Mouse (Mus musculus) ES-CJ7 (cell line): ENCODE data around the gene Parvb.

Source experiments
- DNase-seq: peaks from one replicate; pipeline ENCODE4 v3.0.0; 2011; ENCODE audit warnings: low read depth, low spot score

Gene Parvb

DNA sequence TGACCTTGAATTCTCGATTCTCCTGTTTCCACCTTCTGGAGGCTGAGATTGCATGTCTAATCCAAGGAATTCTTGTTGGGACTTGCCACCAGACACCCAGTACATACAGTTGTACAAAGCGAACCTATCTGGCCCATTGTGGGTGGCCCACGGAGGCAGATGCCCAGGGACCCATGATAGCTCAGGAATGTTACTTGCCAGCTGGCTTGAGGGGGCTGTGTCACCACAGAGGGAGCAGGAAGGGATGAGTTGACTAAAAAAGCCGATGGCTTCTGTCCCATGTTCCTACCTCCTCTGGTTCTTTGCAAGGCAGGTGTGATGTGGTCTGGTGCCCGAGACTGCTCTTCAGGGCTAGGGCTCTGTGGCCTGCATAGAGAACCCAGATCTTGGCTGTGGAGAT, 59.3 kb downstream of the Parvb start:
- no peak for DNase-seq

- DNase-seq = no peak
These were observed 61.7 kb downstream of the Parvb start for GRCm38 (mm10) chr15:84293590-84293989.

DNA sequence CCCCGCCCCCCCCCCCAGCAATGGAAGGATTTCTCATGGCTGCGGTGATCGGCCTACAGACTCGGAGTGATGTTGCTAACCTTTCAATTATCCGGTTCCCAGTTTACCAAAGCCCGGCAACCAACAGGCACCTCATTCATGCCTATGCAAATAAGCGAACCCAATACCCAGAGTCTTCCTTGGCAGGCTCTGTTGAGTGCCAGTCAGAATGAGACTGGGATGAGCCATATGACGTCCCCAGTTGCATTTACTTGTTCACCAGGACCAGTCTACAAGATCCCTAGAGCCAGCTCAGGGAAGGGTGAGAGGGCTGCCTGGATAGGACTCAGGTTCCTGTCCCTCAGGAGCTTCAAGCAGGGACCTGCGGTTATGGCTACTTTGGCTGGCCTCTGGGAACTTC, 62.5 kb downstream of the Parvb start:
- DNase-seq = no peak

GRCm38 (mm10) chr15:84295225-84295624, 63.4 kb downstream of the Parvb start:
- DNase-seq = no peak

DNA sequence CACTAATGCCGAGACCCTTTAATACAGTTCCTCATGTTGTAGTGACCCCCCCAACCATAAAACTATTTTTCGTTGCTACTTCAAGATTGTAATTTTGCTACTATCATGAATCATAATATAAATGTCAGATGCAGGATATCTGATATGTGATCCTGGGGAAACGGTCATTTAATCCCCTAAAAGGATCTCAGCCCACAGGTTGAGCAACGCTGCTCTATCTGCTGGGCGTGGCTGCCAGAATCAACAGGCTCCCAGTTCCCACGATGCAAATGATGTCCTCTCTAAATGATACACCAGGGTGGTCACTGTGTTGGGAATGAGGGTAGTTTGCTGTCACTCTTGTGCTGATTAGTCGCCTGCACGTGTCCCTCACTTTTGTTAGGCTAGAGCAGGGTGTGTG, 65.6 kb downstream of the Parvb start:
- no peak for DNase-seq

DNA sequence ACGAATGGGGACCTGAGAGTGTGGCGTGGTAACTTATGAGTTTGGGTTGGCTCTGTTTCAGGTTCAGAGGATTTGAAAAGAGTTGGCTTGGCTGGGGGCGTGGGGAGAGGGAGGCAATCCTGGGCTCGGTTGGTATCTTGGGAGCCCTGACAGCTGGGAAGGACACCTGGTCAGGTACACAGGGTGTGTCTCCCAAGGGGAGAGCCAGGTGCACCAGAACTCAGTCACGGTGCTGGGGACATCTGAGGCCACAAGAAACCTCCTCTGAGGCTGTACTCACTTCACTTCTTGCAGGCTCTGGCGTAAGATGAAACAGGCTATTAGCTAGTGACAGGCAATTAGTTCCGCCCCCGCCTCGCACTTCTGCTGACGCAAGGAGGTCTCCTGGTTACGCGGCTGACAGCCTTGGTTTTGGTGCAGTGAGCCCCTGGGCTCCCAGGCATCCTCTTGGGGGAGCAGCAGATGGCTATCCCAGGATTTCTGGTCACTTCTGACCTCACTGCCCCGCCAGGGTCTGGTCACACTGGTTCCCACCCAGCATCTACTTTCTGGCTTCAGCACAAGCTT, 67.0 kb downstream of the Parvb start:
- no peak for DNase-seq

- no peak for DNase-seq
These were observed 68.0 kb downstream of the Parvb start for GRCm38 (mm10) chr15:84299662-84300333.

DNA sequence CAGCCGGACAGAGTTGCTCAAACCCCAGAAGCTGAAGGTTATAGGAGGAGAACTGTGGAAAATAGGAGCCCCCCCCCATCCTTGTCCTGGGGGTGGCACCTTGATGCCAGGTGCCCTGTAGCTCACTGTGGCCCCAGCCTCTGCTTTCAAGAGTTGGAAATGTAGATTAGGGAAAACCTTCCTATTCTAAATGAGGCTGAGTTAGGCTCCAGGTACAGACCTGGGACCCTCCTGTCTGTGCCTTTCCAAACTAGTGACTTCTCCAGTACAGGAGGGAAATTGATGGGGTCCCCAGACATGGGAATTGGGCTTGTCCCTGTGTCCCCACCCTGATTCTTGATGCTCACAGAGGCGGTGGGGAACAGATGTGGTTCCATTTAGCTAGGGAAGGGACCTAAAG, 68.7 kb downstream of the Parvb start:
- DNase-seq = no peak

DNA sequence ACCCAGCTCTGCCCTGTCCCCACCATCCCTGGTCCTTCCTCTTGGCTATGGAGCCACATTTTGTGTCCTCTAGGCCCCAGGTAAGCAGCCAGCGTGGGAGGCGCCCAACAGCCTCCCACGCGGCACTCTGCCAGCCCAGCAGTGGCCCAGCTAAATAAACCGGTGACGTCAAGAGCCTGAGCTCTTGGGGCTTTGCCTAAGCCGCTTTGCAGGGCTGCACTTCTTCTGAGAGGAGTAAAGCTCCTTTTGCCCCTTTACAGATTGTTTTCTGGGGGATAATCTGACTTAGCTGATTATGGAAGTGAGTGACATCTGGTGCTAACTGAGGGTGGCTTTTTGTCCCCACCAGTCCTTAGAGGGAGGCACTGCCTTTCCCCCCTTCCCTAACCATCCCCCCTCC, 69.2 kb downstream of the Parvb start:
- DNase-seq = no peak

DNA sequence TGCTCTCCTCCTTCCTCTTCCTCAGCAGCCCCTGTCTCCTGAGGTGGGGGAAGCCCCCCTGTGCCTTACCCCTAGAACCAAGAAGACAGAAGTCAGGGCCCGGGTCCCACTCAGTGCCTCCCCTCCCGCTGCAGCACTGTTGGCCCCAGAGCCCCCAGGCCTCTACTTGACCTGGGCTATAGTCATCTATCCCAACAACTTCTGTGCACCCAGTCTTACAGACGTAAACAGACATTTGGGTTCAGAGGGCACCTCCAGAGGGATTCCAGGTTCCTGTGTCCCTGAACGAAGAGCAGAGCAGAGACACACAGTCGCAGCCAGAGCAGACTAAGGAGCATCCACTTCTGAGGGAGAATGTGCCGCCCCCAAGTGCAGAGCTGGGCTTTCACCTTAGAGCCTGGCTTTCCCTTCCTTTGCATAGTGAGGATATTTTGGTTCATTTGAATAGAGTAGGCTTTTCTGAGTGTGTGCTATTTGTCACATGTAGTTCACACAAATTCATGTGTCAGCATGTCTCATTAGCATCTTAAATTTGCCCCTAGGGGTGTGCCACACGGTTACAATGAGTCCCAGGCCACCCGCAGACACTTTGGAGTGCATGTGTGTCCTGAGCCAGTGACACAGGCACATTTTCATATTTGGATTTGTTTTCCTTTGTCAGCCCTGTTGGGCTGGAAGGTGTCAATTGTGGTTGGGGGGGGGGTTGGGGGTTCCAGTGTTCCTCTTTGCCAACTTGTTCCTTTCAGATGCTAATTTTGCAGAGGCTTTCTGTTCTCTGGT, 70.0 kb downstream of the Parvb start:
- no peak for DNase-seq

- DNase-seq = no peak
These were observed 71.4 kb downstream of the Parvb start for GRCm38 (mm10) chr15:84303264-84303663.

DNA sequence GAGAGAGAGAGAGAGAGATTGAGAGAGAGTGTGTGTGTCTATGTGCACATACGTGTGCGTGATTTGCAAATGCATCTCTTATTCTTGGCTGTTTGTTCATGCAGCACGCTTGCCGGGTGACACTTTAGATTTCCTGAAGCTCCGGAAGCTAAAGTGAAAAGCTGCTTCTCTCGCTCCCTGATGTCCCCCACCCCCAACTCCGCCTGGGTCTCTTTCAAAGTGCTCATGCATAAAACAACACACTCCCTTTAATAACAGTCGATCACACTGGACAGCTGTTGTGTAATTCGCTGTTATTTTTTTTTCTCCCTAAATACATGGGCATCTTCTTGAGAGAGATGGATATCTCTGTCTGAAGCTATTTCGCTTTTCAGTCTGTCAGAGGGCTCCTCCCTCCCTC, 73.5 kb downstream of the Parvb start:
- DNase-seq = no peak

- no peak for DNase-seq
These were observed 78.4 kb downstream of the Parvb start for GRCm38 (mm10) chr15:84310271-84310670.

- DNase-seq = no peak
These were observed 79.6 kb downstream of the Parvb start for GRCm38 (mm10) chr15:84311295-84312085.

- no peak for DNase-seq
These were observed 81.2 kb downstream of the Parvb start for GRCm38 (mm10) chr15:84312878-84313565.

- DNase-seq = no peak
These were observed 81.7 kb downstream of the Parvb start for GRCm38 (mm10) chr15:84313566-84313878.

- DNase-seq = peak; percentile 89
These were observed 82.7 kb downstream of the Parvb start for GRCm38 (mm10) chr15:84314420-84315080.

DNA sequence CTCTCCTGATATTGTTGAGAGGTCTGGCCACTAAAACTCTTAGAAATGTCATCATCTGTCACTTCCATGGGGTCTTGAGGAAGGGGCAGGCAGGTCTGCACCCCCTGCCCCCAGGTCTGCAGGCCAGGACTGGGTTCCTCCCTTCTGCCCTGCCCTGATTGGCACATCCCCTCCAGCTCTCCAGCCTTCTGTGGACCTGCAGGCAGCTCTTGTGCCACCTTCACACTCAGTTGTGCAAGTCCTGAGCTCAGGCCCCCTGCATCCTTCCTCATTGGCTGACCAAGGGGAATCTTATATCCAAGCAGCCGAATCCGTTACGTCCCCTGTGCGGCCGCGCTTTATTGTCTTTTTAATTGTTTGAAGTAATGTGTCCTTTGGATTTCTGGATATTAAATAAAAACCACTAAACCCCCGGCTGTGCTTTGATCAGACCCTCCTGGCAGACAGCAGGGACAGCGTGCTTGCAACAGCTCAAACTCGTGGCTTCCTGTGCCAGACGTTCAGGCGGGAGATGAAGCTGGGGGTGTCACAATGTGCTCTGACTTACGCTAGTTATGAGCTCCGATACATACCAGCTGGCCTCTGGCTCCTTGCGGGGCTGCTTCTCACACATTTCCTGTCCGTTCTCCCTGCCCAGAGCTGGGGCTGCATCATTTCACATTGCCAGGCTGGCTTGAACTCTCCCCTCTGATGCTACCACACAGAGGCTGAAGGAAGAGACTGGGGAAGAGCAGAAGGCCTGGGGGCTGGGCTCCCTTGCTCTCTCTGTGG, 83.6 kb downstream of the Parvb start:
- no peak for DNase-seq

DNA sequence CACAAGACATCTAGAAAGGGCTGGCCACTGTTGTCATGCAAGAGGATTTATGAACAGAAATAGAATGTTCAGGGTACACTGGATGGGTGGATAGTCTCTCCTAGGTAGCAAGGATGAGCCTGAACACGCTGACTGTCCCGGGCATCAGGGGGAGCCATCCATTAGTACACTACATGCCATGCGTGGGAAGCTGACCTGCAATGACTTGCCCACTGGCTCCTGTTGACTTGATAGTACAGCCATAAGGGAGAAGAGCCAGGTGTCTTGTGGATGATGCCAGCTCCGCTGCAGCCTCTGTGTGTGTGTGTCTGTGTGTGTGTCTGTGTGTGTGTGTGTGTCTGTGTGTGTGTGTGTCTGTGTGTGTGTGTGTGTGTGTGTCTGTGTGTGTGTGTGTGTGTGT, 87.5 kb downstream of the Parvb start:
- no peak for DNase-seq

GRCm38 (mm10) chr15:84321544-84322174, 89.8 kb downstream of the Parvb start:
- no peak for DNase-seq
